Mouse (Mus musculus) MEL (cell line): ENCODE measurements around the gene Scfd2.

Experiments used
- CHD1 ChIP-seq: IDR thresholded peaks from 2 replicates; pipeline ENCODE4 v1.6.1; 2012; ENCODE audit warnings: low read depth, mild to moderate bottlenecking, inconsistent platforms, low read length, improper control_type of control experiment
- CTCF ChIP-seq, 3 experiments: IDR thresholded peaks in 2 of 3; conservative IDR thresholded peaks in 1 of 3; 2 replicates each; pipeline ENCODE4 v1.5.1; 2011 to 2012; ENCODE audit warnings: low read length in 3 of 3, low read depth in 2 of 3, mild to moderate bottlenecking in 2 of 3, improper control_type of control experiment in 1 of 3, inconsistent platforms in 1 of 3, mixed read lengths in 1 of 3, moderate library complexity in 1 of 3; ENCODE audit not compliant: control insufficient read depth in 1 of 3, insufficient read depth in 1 of 3, poor library complexity in 1 of 3, severe bottlenecking in 1 of 3
- E2F4 ChIP-seq: IDR thresholded peaks from 2 replicates; pipeline ENCODE4 v1.6.1; 2011; ENCODE audit warnings: low read depth, low read length, improper control_type of control experiment, borderline replicate concordance
- ELF1 ChIP-seq: IDR thresholded peaks from 2 replicates; pipeline ENCODE4 v1.6.1; 2014; ENCODE audit warnings: low read depth, mild to moderate bottlenecking, inconsistent platforms, low read length, improper control_type of control experiment, moderate library complexity
- EP300 ChIP-seq, 2 experiments: IDR thresholded peaks; 2 replicates each; pipeline ENCODE4 v1.6.1; 2011; ENCODE audit warnings: improper control_type of control experiment in 2 of 2, low read length in 2 of 2, low read depth in 1 of 2, mild to moderate bottlenecking in 1 of 2
- MAZ ChIP-seq: IDR thresholded peaks from 2 replicates; pipeline ENCODE4 v1.6.1; 2012; ENCODE audit warnings: low read depth, mild to moderate bottlenecking, inconsistent platforms, low read length, improper control_type of control experiment
- MYB ChIP-seq: IDR thresholded peaks from 2 replicates; pipeline ENCODE4 v1.6.1; 2011; ENCODE audit warnings: mild to moderate bottlenecking, low read depth, low read length, improper control_type of control experiment
- NELFE ChIP-seq: IDR thresholded peaks from 2 replicates; pipeline ENCODE4 v1.6.1; 2011; ENCODE audit warnings: low read depth, low read length, improper control_type of control experiment
- NRF1 ChIP-seq: IDR thresholded peaks from 2 replicates; pipeline ENCODE4 v1.6.1; 2014; ENCODE audit warnings: low read depth, mild to moderate bottlenecking, inconsistent platforms, low read length, improper control_type of control experiment, moderate library complexity; ENCODE audit not compliant: poor library complexity, insufficient read depth, severe bottlenecking
- POLR2A ChIP-seq, 2 experiments: IDR thresholded peaks; 2 replicates each; pipeline ENCODE4 v1.6.1; 2011 to 2012; ENCODE audit warnings: low read length in 2 of 2, mild to moderate bottlenecking in 2 of 2, control low read depth in 1 of 2, improper control_type of control experiment in 1 of 2, low read depth in 1 of 2, moderate library complexity in 1 of 2; ENCODE audit not compliant: control insufficient read depth in 1 of 2, insufficient read depth in 1 of 2, poor library complexity in 1 of 2
- SMC3 ChIP-seq: IDR thresholded peaks from 2 replicates; pipeline ENCODE4 v1.6.1; 2011; ENCODE audit warnings: low read depth, low read length, improper control_type of control experiment
- USF1 ChIP-seq: IDR thresholded peaks from 2 replicates; pipeline ENCODE4 v1.6.1; 2014; ENCODE audit warnings: low read depth, mild to moderate bottlenecking, inconsistent platforms, low read length, improper control_type of control experiment, moderate library complexity
- ZKSCAN1 ChIP-seq: IDR thresholded peaks from 2 replicates; pipeline ENCODE4 v1.6.1; 2012; ENCODE audit warnings: low read depth, mild to moderate bottlenecking, inconsistent platforms, low read length, improper control_type of control experiment, moderate library complexity

GRCm38 (mm10) chr5:74198446-74198845 is 333.1 kb downstream of the Scfd2 start:
- TF ChIP-seq NELFE (no peak), NRF1 (no peak), USF1 (no peak), CTCF (IDR thresholded peaks at IDR 0.05 in 2 of 3, conservative IDR thresholded peaks at IDR 0.05 in 1 of 3; ENCODE audit: control insufficient read depth in 1 of 3, insufficient read depth in 1 of 3, low read depth in 2 of 3, low read length in 3 of 3, poor library complexity in 1 of 3, severe bottlenecking in 1 of 3) (no peak), POLR2A (IDR thresholded peaks at IDR 0.05; ENCODE audit: control insufficient read depth in 1 of 2, insufficient read depth in 1 of 2, low read depth in 1 of 2, low read length in 2 of 2, poor library complexity in 1 of 2) (no peak), MAZ (no peak), ZKSCAN1 (no peak), EP300 (IDR thresholded peaks at IDR 0.05; ENCODE audit: low read depth in 1 of 2, low read length in 2 of 2) (no peak), SMC3 (no peak), ELF1 (no peak), E2F4 (no peak), CHD1 (no peak), MYB (no peak)
